Mouse (Mus musculus) central nervous system, embryonic 18 days (tissue): ENCODE measurements around the gene Acer2. TPM values are rescaled to one million over a fixed set of nuclear protein-coding genes. Genes with fewer than 3 reads are reported as not detected.

Source experiments
- polyA plus RNA-seq: library from polyadenylated mRNA; depleted of rRNA; stranded (reverse); fragments of >200 nt; gene quantifications from 2 replicates; pipeline ENCODE4 v1.2.3, GENCODE M21; 2012; rRNA removed

Acer2 gene
- polyA plus RNA-seq, result 10.7 and 11.4 TPM in 2 replicates

DNA sequence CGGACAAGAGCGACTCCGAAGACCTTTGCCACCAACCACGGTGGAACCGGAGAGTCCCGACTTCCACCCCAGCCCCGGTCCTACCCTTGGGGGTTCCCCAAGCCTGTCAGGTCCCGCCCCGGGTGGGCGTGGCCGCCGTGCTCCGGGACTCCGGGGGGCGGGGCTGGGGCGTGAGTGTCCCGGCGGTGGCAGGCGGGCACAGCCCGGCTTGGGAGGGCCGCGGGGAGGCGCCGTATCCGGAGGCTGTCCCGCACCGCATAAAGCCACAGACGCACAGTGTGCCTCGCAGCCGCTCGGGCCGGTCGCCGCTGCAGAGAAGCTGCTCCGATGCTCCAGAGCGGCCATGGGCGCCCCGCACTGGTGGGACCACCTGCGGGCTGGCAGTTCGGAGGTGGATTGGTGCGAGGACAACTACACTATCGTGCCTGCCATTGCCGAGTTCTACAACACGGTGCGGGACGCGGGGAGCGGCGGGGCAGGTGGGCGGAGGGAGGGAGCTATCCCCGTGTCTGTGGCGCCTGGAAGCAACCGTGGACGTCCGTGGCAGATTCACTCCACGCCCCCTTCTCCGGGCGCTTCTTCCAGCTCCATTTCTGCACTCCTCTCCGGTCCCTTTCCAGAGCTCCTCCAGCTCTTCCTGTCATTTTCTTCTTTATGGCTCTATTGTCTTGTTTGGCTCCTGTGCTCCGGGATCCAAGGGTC, at the start of gene Acer2:
TSS of gene Acer2 (plus strand) at position 251 of the 702 bp plus-strand sequence.

DNA sequence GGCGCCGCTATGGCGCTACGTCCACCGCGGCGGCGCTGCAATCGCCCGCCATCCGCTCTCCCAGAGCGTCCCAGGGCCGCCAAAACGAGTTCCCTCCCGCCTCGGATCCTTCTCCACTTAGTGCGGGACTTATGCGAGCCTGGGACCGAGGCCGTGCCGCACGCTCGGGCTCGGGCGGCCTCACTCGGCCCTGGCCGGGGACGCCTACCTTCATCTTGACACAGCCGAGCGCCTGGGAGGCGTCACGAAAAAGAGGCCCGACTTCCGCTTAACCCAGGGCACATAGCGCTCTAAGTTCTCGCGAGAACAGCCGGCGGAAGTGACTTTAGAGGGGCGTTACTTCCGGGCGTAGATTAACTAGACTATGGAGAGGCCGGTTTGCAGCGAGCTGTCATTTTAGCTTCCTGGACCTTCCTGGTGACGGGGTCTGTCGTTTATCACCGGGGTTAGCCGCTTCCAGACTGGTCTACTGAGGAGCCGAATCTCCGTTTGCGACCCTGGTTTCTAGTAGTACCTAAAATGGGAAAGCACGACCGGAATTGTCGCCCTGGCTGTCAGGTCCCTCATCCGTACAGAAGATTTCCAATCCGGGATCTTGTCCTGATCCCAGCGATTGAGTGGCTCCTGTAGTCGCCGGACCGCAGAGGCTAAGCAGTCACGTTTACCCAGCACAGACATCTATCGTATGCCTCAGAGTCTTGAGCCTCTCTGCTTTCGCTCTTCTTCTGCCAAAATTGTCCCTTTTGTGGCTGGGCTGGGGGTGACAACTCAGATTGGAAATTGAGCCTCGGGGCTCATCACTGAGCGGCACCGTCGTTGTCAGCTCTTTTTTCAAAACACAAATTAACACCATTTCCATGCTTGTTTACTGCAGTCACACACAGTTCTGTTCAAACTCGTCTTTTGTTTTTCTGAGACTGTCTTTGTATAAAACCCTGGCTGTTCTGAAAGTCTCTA, 16.8 kb upstream of the Acer2 start, which contains the start of gene Rps6:
TSS of gene Rps6 (minus strand) at position 300 of the 957 bp plus-strand sequence.

Other genes starting within 250 kb of the Acer2 start
- 39.4 and 42.1 TPM in 2 replicates for gene Plin2, start 204.3 kb upstream of the Acer2 start, polyA plus RNA-seq
- gene Dennd4c, start 125.8 kb upstream of the Acer2 start, polyA plus RNA-seq, result 5.6 and 5.9 TPM in 2 replicates
- 1,119 and 1,138 TPM in 2 replicates for gene Rps6, start 17.0 kb upstream of the Acer2 start, polyA plus RNA-seq